Mouse (Mus musculus) cerebellum, adult 9-10 months (tissue): ENCODE results near the gene Crocc.

Experiments
- DNase-seq: peaks from one replicate; pipeline ENCODE4 v3.0.0; 2022

The Crocc gene

DNA sequence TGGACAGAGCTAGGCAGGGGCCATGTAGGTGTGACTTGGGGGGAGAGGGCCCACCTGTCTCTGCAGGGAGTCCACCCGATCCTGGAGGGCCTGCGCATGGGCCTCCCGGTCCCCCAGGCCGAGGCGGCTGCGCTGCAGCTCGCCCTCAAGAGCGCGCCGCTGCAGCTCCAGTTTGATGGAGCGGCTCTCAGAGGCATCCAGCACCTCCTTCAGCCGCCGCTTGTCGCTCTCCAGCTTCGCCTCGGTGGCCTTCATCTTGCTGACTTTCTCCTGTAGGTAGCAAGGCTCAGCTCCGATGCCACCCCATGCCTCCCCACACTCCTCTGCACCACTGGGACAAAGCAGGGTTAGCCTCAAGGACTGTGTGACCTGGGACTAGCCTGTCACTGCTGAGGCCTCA is 40.1 kb downstream of the Crocc start:
- no peak for DNase-seq

- no peak for DNase-seq
Observed at GRCm38 (mm10) chr4:141017657-141018436, 42.5 kb downstream of the Crocc start.

GRCm38 (mm10) chr4:141016311-141016710 is 44.0 kb downstream of the Crocc start:
- no peak for DNase-seq

DNA sequence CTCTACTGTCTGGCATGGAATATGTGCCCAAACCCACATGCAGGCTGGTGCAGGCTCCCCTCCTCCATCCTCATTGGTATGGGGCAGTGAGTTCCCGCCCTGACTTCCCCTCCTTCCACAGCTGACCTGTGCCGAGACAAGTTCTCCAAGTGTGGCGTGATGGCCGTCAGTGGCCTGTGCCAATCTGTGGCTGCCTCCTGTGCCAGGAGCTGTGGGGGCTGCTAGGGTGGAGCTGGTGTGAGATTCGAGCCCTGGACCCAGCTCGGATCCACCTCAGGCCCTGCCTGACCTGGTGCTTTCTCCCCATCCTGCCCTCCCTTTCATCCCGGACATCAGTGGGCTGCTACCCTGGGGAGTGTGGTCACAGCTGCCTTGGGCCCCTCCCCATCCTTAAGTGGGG is 45.0 kb downstream of the Crocc start:
- DNase-seq = no peak

DNA sequence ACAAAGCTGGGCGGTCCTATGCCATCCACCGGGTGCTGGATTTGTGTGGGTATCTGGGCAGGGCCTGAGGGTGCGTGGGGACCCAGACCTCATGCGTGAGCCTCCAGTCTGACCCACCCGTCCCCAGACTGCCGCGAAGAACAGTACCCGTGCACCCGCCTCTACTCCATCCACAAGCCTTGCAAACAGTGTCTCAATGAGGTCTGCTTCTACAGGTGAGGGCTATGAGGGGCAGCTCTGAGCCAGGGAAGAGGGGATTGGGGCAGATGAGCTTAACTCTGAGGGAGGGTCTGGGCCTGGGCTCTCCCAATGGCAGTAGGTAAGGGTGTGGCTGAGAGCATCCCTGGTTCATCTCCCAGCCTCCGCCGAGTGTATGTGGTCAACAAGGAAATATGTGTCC is 45.5 kb downstream of the Crocc start:
- no peak for DNase-seq

- no peak for DNase-seq
Observed at GRCm38 (mm10) chr4:141014114-141014513, 46.2 kb downstream of the Crocc start.

- no peak for DNase-seq
Observed at GRCm38 (mm10) chr4:141012558-141012957, 47.8 kb downstream of the Crocc start.

DNA sequence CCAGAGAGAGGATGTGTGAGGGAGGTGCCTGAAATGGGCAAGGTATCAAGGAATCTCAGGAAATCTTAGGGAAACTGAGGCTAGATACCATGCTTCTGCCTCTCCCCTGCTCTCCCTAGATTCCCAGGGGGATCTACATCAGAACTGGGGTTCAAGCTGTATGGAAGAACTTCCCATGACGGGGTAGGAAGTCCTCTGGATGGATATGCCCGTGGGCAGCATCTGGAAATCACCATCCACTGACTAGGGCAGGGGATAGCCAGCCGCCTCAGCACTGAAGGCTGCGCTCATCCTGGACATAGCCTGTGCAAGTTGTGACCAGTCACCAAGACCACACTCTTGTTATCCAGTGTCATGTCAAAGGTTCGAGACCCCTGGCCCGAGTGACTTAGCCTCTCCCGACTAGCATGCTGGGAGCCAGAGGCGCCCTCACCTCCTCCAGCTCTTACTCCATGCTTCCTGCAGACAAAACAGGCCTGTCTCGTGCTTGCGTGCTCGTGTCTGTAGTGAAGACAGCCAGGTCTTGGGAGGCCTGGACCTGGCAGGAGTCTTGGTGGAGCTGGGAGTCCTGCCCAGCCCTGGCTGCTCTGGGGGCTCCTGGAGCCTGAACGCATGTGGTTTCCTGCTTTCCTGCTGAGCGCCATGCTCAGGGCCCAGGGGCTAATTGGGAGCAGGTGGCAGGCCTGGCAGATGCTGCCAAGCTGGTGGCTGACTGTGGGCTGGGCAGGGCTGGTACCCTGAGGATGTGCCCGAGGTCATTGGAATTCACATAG is 48.6 kb downstream of the Crocc start:
- DNase-seq = peak; percentile 83

DNA sequence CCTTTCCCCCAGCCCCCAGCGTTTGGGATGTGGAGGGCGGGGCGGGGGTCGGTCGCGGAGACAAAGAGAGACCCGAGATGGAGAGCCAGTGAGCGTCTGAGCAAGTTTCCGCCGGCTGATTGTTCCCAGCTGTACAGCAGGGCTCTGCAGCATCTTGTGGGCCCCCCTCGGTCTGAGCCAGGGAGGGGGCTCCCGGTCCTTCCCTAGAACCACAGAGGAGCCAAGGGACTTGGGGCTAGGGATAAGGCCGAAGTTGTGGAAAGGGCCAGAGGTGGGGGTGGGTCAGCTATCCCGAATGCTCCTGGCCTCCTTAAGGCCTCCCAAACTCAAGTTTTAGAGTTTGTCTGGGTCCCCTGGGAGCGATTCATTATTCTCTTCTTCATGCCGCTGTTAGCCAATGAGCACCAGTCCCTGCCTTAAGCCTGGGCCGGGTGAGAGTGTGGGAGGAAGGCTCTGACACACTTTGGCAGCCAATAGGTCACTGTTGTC is 49.4 kb downstream of the Crocc start:
- DNase-seq = no peak

- DNase-seq = no peak
Observed at GRCm38 (mm10) chr4:141010526-141010925, 49.8 kb downstream of the Crocc start.

- DNase-seq = no peak
Observed at GRCm38 (mm10) chr4:141010118-141010517, 50.2 kb downstream of the Crocc start, which contains the start of gene Mfap2. TSS of gene Mfap2 (plus strand) at chr4:141010418.

GRCm38 (mm10) chr4:141008028-141008427 is 52.3 kb downstream of the Crocc start:
- DNase-seq = peak; percentile 59

DNA sequence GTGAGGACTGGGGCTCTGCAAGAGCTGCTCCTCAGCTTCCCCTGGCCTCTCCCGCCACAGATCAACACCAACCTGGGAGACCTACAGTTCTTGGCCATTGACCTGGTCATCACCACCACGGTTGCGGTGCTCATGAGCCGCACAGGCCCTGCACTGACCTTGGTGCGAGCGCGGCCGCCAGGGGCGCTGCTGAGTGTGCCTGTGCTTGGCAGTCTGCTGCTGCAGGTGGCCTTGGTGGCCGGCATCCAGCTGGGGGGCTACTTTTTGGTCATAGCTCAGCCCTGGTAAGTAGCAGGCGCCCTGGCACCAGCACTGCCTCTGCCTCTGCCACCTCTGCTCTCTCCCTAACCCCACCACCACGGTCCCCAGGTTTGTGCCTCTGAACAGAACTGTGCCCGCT is 54.4 kb downstream of the Crocc start:
- DNase-seq = peak; percentile 67

- no peak for DNase-seq
Observed at GRCm38 (mm10) chr4:140996812-140997211, 63.5 kb downstream of the Crocc start.

DNA sequence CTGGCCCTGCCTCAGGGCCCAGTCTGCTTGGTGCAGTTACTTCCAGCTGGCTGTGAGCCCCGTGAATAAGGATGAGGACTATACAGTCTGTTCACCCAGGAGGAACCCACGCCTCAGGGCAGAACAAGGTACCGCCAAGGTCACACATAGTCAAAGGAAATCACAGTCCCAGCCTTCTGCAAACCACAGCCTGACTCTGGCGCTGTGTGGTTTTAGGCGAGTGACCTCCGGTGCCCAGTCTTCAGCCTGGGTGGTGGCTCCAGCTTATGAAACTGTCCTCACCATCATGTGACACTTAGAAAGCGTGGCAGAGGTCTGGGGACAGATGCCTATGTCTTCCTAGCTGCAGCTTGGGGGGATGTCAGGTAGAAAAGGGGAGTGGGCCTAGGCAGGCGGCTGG is 64.5 kb downstream of the Crocc start:
- no peak for DNase-seq

DNA sequence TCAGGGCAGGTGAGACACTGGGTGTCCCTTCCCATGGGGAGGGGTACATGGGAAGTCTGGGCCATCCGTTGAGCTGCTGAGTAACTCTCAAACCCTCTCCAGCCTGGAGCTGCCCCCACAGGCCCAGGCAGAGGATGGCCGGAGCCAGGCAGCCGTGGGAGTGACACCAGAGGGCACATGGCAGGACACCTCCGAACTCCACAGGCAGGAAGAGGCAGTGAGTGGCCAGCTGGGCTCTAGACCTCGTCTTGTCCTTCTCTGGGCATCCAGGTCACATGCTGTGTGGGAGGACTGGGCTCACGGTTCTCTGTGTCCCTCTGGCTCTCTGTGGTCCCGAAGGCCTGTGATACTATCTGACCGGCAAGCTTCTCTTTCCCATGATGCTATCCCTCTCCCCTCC is 66.5 kb downstream of the Crocc start:
- no peak for DNase-seq

DNA sequence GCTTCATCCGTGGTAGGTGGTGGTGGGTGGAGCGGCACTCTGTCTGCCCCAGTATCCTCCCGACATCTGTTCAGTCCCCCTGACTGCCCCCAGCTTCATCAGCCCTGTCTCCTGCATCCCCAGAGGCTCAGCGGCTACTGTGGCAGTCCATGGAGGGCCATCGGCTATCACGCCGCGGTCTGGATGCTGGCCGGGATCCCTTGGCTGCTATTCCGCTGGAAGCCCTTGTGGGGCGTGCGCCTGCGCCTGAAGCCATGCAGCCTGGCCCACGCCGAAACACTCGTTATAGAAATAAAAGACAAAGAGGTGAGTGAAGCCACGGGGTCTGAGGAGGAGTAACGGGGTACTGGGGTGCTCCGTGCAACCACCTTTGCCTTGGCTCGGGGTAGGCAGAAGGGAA is 68.1 kb downstream of the Crocc start:
- DNase-seq = peak; percentile 54

DNA sequence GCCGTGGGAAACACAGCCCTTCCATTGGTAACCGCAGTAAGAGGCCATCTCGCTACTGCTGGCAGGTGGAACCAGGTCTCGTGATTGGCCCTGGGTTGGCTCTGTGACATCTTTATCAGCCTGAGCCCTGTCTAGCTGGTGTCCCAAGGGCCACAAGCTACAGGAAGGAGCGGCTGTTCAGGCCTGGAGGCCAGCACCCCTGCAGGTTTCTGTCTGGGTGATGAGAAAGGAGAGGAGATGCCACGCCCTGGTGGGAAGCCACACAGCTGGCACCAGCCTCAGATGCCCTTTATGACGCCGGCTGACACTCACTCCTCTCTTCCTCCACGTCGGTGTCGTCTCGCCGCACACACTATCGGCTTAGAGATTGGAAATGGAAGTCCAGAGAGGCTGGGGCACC is 70.9 kb downstream of the Crocc start:
- DNase-seq = no peak

DNA sequence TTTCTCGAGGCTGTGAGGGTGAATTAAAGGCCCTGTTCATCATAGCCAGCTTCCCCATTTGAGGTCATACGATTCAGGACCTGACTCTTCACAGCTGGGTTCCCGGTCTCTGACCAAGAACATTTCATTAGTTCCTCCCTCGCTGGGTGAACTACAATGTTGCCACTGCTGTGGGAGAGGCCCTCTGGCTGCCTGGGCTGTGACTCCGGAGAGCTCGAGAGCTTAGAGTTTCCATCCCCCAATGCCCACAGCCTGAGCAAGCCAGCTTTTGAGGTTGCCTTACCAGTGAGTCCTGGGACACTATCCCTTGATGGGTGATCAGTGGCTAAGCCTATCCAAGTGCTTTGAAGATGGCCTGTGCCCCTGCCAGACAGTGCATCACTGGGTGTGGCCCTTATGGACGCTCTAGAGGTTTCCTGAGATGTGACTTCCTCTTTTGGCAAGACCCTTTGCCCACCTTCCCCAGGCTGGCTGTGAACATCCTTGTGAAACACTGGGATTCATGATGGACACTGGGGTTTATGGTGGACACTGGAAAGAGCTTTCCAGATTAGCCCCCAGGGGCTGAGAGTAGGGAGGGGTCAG is 71.6 kb downstream of the Crocc start:
- DNase-seq = no peak

DNA sequence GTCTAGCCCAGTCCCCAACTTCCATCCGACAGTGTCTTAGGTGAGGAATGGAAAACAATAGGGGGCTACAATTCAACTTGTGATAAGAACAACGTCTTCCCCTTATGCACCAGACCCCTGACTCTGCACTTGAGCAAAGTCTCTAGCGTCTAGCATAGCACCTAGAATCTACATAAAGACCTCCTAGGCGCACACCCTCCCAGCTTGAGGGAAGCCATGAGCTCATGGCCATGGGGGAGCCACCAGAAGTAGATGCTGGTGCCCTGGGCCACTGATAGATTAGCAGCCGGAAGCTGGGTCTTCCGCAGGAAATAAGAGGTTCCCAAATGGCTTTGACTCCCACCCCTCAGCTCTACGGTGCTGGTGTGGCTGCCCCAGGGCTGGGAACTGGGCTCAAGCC is 72.9 kb downstream of the Crocc start:
- no peak for DNase-seq

- peak; percentile 94 for DNase-seq
Observed at GRCm38 (mm10) chr4:140986711-140987395, 73.5 kb downstream of the Crocc start, which contains the start of gene Atp13a2. TSS of gene Atp13a2 (plus strand) at chr4:140986873.

- DNase-seq = no peak
Observed at GRCm38 (mm10) chr4:140986024-140986710, 74.2 kb downstream of the Crocc start.
